Mouse (Mus musculus) T-helper 1 cell (primary cell): Measurements from ENCODE around the gene Pp2d1.

Experiments
- in situ Hi-C: fragments of 300-600 bp; cut with MboI, MseI; formaldehyde crosslinking; loops from one replicate; pipeline ENCODE4 v1.15.1; 2025; ENCODE audit warnings: high pct_unique_total_duplicates

The Pp2d1 gene

DNA sequence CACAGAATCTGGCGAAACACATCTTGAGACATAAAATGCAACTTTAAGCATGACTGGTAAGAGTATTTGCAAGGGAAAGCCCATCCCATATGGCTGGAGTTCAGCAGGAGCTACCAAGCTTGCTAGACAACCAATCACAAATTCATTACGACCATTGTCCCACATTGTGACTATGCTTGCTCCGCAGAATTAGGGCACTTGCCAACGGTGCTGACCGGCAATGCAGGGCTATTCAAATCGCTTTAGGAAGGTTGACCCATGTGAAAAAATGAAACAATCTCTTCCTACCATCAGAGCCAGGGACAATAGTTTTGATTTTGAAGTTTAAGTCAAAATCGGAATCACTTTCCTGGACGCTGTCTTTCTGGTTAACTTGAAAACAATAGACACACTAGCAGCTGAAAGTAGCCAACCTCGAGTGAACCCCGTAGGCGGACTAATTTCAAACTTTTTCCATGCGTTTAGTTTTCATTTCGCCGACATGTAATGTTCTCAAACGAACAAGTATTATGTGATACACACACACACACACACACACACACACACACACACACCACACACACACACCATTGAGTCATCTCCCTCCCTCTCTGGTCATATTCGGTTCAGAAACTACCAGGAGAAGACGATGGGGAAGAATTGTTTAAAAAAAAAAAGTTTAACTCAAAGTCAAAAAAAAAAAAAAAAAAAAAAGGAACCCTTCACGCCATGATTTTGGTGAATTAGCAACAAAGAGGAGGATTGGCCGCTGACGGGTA lies 27.1 kb upstream of the Pp2d1 start, which contains the start of gene Kat2b:
Gene Kat2b (plus strand): TSS at position 701 of the 758 bp plus-strand sequence.
- in situ Hi-C loops: no loop called here

DNA sequence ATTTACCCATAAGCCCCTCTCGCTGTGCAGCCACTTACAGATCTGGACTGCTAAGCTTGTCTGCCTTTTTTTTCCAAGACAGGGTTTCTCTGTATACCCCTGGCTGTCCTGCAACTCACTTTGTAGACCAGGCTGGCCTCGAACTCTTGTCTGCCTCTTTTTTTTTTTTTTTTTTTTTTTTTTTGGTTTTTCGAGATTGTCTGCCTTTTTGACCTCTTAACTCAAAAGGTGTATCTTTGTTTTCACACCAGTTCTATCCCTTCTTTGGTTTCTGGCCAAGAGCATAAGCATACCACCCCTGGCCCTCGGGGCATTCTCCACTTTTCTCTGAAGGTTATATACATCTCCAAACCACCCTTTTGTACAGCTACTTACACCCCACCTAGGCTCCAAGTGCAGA lies 25.6 kb upstream of the Pp2d1 start:
- in situ Hi-C loops: loop anchor here (5.0 kb wide), 1 partner anchor 32 kb away; no protein-coding TSS in a partner anchor

DNA sequence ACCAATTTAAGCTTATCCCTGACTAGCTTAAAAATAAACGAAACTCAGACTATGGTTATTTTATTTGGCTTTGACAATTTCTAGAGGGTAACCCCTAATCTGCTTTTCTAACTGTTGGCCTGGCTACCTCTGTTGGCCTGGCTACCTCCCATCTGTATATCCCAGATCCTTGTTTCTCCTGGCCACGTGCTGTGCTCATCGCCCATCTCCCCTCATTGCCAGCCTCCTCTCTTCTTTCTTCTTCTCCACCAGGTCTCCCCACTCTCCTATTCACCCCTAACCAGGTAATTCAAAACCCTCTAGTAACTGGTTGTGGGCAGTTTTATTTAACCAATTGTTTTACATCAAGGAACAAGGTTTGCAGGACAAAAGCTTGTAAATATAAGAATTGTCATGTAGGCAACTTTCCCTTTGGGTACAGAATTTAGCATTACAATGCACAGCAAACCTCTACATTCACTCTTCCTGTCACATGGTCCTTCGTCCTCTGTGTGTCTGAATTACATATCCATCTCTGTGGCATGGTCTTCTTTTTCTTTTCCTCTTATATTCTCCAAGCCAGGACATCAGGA lies 22.3 kb upstream of the Pp2d1 start:
- in situ Hi-C loops: loop anchor here (5.0 kb wide), 1 partner anchor 36 kb away; no protein-coding TSS in a partner anchor

DNA sequence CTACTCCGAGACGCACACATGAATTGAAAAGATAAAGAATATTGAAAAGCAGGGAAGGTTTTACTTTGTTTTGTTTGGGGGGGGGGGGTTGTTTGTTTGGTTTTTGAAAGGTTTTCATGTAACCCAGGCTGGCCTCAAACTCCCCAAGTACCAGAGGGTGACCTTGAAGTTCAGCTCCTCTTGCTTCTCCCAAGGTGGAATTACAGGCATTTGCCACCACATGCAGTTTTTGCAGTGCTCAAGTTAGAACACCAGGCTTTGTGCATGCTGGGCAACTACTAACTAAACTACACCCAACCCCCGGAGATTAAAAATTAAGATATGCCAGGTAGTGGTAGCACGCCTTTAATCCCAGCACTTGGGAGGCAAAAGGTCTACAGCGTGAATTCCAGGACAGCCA lies 20.4 kb upstream of the Pp2d1 start:
- in situ Hi-C loops: loop anchor here (5.0 kb wide), 1 partner anchor 38 kb away; no protein-coding TSS in a partner anchor

DNA sequence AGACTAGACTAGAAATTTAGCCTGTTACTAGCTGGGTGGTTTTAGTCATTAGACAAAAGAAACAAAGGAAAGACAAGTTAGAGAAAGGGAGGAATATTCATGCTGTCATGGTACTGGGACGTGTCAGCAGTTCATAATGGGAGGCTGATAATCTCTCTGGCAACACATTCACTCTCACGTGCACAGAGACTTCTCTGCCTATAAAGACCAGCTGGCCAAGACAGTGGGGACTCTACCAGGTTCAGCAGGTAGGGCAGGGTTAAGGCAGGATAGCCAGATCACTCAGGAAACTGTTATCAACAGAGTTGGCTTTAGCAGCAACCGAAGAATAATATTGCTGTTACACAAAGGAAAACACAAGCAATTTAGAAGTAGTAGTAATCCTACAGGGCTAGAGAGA lies 18.2 kb upstream of the Pp2d1 start:
- in situ Hi-C loops: no loop called here

DNA sequence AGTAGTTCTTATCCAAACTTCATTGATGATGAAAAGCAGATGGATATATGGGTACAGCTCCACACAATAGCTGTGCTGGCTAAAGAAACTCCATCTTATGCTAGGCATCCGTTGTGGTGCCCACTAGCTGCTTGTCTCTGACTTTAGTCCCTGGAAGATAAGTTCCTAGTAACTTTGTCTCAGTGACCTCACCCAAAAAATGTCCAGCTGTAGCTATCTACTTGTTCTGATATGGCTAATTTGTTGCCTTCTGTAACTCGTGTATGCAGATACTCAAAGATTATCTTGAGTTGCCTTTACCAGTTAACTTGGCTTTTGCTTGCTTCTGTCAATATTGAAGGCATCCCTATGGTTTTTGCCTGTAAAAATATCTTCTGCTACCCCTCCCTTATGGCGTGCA lies 15.6 kb upstream of the Pp2d1 start:
- in situ Hi-C loops: no loop called here

DNA sequence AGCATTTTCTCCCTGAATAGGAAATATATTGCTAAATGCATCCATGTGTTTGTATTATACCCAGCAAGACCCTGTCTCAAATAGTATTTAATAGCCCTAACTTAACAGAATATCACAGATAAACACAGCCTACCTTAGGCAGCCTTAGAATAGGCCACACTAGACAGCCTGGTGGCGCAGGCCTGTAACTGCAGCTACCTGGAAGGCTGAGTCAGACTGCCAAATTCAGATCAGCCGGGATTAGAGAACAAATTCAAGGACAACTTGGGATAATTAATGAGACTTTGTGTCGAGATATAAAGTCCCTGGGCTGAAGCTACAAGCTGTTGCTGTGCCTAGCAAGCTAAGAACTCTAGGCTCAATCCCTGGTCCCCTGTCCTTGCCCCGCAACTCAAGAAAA lies 14.8 kb upstream of the Pp2d1 start:
- in situ Hi-C loops: no loop called here

DNA sequence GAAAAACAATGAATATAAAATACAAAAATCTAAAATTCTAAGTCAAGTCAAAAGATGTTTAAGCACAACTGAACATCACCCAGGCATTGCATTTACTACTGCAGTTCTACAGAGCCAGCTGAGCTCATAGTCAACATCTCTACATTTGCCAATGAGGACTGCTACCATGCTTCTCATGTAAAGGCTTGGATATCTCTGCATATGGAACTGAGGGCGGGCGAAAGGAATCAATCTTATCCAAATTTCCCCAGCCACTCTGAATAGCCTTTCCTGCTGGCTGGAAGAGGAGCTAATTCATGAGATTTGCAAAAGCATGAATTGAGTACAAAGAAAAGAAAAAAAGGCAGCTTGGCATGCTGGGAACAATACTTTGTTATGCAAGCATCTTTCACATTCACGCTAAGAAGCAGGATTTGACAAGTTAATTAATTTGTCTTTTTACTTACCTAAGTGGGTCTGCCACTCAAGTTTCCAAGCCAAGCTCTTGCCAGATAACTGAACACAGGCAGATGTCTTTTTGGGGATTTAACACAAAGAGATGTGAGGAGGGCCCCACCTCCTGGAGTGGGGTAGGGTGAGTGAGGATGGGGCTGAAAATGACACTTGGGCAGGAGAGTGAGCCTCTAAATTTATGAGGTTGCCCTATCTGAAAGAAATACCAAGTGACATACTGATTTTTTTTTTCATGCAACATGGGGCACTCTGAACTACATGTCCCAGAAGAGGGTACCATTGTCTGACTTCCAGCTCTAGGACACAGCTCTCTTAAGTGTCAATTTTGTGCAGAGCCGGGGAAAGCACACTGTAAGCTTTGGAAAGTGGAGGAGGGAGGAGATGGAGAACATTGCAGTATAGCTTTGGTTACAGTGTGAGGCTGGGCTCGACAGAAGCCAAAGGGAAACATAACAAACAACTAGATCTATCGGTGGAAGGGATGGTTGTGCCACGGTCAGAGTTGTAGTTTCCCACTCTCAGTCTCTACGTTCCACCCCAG lies 12.4 kb upstream of the Pp2d1 start:
- in situ Hi-C loops: no loop called here

DNA sequence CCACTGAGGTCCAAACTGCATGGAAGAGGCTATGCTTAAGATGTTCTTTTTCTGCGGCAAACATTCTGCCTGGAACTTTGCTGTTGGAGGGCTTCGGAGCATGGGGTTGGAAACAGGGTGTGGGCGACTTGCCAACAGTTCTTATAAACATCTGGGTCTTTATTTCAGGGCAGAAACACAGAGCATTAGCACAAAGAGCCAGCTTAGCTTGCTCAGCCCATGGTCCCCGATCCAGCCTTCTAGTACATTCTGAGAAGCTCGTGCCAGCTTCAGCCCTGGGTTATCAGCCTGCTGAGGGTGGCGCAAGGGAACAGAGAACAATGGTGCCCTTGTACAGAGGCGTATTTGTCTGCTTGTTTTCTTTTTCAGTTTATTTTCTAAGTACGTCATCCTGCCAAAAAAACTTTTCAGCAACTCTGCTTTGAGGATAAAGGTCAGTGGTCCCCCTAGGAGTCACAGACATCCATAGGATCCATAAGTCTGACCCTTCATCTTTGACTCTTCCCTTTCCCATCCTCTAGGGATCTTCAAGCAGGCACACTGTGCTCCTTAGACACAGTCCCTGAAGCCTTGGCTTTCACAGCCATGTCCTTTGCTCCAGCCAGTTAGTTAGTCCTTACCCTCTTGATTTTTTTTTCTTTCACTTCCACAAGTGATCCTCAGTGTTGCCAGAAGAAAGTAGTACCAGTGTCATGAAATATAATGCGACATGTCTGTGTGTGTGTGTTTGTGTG lies 4.5 kb upstream of the Pp2d1 start:
- in situ Hi-C loops: loop anchor here (10.0 kb wide), 1 partner anchor 291 kb away; no protein-coding TSS in a partner anchor

DNA sequence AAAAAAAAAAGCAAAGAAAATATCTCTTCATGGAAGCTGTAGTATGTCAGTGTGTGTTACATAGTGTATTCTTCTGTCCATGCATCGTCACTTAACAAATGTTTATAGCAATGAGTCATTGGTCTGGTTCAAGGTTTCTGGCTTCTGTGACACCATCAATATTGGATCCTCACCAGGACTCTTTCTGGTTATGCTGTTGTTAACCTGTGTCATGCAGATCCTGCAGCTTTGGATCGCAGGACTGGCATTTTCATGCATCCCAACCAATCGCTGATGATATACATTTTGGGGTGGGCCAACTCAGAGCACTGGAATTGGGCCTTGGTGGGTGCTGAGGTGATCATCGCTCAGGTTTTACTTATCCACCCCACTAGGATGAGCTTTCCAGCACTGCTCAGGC lies 3.3 kb upstream of the Pp2d1 start:
- in situ Hi-C loops: loop anchor here (10.0 kb wide), 1 partner anchor 292 kb away; no protein-coding TSS in a partner anchor

DNA sequence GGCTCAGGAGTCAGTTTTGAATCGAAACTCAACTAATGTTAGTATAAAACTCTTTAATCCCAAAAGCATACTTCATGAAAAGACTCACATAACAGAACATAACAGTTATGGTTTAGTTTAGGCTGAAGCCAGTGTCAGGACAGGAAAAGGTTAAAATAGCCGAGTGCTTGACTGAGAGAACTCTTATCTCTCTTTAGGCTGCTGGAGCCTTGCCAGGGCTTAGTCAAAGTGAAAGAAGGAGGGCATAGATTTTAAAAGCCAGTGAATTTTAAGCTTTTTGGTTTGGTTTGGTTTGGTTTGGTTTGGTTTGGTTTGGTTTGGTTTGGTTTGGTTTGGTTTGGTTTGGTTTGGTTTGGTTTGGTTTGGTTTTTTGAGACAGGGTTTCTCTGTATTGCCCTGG lies 6.8 kb downstream of the Pp2d1 start:
- in situ Hi-C loops: no loop called here

DNA sequence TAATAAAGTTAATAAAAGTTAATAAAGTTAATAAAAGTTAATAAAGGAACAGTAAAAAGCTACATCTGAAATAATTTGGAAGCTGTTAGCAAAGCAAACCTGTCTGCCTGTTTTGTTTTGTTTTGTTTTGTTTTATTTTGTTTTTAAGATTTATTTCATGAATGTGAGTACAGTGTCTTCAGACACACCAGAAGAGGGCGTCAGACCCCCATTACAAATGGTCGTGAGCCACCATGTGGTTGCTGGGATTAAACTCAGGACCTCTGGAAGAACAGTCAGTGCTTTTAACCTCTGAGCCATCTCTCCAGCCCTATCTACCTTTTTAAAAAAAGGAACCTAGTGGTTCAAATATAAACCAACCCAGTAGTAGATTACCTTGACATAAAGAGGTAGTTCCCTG lies 8.1 kb downstream of the Pp2d1 start:
- in situ Hi-C loops: no loop called here

DNA sequence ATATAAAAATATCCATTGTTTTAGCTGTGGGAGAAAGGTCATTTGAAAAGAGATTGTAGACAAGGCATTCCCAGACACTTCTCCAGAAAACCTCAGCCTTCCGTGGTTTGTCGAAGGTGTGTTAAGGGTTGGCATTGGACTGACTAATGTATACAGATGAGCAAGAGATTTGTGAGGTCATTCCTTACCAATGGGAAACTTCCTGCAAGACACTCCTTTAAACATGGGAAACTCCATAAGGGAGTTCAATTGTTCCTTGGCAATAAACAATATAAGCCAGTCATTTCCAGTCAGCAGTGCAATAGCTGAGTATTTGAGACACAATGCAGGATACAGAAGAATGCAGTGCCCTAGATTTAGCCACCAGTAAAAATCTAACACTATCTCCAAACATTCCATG lies 11.2 kb downstream of the Pp2d1 start:
- in situ Hi-C loops: no loop called here

DNA sequence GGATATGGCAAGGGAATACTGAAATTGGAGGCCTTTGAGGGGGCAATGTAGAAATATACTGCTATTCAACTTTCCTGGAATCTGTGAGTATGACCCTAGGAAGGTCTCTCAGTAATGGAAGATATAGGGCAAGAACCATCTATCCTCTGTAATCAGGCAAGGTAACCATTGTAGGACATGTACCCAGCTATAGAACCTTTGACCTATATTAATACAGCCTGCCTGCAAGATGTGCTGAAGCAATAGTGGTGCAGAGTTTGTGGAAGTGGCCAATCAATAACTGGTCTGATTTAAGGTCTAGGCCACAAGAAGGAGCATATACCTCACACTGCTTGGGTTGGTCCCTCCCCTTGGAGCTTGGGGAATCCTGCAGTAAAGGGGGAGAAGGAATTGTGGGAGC lies 18.7 kb downstream of the Pp2d1 start:
- in situ Hi-C loops: loop anchor here (5.0 kb wide), 1 partner anchor 317 kb away; no protein-coding TSS in a partner anchor

DNA sequence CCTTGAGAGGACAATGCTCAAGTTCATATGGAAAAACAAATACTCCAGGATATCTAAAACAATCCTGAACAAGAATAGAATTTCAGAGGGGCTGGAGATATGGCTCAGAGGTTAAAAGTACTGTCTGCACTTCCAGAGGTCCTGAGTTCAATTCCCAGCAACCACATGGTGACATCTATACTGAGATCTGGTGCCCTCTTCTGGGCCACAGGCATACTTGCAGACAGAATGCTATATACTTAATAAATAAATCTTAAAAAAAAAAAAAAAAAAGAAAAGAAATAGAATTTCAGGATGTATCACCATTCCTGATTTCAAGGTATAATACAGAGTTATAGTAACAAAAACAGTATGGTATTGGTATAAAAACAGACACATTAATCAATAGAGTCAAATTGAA lies 19.9 kb downstream of the Pp2d1 start:
- in situ Hi-C loops: no loop called here

DNA sequence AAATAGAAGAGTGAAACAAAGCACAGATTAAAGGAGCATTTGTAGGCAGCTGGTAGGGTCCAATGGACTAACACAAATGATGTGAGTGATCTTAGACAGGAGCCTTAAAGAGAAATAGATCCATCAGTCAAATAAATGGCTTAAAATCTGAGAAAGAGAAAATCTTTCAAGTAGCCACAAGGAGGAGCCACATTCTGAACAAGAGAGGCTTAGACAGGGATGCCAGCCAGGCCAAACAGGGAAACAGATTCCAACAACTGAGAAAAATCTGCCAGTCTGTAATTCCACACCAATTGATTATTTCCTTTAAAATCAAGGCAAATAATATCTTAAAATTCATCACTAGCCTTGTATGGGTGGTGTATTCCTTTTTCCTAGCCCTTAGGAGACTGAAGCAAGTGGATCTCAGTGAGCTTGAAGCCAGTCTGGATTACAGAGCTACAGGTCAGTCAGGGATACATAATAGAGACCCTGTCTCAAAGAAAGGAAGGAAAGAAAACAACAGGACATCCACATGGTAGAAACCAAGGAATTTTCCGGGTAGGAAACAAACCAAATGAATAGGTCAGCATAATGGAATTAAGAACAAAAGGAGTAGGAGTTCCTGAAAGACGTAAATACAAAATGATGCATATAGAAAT lies 26.8 kb downstream of the Pp2d1 start:
- in situ Hi-C loops: no loop called here

DNA sequence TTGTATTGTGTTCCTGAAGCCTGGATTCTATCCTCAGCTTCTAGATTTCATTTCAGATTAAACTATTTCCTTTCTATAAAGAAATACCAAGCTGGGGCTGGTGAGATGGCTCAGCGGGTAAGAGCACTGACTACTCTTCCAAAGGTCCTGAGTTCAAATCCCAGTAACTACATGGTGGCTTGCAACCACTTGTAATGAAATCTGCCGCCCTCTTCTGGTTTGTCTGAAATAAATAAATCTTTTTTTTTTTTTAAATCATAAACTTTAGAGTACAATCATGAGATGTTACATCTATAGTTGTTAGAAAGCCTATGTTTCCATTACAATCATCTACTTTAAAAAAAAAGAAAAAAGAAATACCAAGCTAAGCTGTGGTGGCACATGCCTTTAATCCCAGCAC lies 36.3 kb downstream of the Pp2d1 start:
- in situ Hi-C loops: no loop called here

DNA sequence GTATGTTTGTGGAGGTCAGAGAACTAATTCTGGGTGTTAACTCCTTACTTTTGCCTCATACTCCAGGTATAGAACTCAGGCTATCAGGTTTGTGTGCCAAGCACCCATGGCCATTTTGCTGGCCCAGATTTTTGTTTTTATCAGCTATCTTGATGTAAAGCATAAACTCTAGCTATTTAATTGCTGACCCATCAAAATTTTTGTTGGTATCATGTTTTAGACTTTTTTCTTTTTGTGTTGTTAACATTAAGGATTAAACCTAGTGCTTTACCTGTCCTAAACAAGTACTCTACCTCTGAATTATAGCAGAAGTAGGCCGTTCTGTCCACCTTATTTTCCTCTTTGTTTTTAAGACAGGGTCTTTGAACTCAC lies 50.3 kb downstream of the Pp2d1 start:
- in situ Hi-C loops: loop anchor here (25.0 kb wide), 1 partner anchor 1352 kb away; no protein-coding TSS in a partner anchor

DNA sequence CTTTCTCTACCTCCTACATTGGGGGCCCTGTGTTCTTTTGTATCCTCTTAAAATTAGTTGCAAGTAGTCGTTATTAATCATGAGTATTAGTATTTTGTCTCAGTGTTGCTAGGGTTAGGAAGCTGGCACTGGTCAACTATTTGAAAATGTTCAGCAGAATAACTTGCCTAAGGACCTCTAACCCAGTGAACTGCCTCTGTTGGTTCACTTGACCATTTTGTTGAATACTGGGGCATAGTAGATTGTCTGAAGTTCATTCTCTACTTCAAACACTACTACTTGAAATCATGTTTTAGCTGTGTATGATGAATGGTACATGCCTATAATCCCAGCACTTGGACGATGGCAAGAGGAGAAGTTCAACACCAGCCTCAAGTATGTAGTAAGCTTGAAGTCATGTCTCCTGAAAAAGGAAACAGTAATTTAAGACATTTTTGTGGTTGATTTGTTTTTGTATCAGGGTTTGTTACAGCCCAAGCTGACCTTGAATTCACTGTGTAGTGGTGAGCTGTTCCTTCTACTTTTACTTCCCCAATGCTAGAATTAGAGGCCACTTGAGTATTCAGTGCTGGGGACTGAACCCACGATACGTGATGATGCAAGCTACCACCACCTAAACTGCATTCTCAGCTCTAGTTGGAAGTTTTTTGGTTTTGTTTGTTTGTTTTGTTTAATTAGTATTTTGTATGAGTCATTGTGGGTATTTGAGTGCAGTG lies 50.8 kb downstream of the Pp2d1 start:
- in situ Hi-C loops: loop anchor here (25.0 kb wide), 1 partner anchor 1351 kb away; no protein-coding TSS in a partner anchor

DNA sequence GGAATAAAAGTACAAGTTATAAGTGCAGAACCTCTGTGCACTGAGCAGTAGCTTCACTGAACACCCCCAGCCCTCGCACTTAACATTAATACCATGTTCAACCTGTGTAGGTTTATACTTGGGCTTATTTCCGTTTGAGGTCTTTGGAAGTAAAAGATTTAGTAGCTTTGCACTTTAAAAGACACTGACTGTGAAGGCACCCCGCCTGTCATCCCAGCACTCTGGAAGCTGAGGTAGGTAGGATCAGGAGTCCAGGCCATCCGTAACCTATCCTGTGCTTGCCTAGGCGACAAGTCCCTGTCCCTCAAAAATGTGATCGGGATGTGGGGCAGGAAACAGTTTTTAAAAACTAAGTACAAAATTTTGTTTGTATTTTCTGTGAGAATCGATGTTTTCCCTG lies 58.8 kb downstream of the Pp2d1 start:
- in situ Hi-C loops: loop anchor here (25.0 kb wide), 1 partner anchor 1343 kb away; no protein-coding TSS in a partner anchor
